Mouse (Mus musculus): ENCODE measurements around the gene Vmn2r-ps130.
"Not testable (repeated sequence)": the region's sequence is repeated elsewhere in the genome, so short reads cannot be mapped to it uniquely, and the experiment has no call there.

The Vmn2r-ps130 gene

GRCm38 (mm10) chr17:23060866-23061265, at the start of gene Vmn2r-ps130:
Gene Vmn2r-ps130, plus strand, starts transcription at chr17:23061166.
- not testable (repeated sequence) for DNase-seq (ENCODE audit: low spot score in 2 of 2)

All from heart, adult 9 months (tissue).